Mouse (Mus musculus): ENCODE results near the gene Taar3. TPM values are rescaled to one million over a fixed set of nuclear protein-coding genes. Genes with fewer than 3 reads are reported as not detected.

Gene Taar3
- polyA plus RNA-seq (2017; shearing (Covaris generic)), result not detected

GRCm38 (mm10) chr10:23949508-23950005, at the start of gene Taar3:
Gene Taar3, plus strand, starts transcription at chr10:23949558.

GRCm38 (mm10) chr10:23920056-23920455, 29.3 kb upstream of the Taar3 start, which contains the start of gene Taar1:
Gene Taar1, plus strand, starts transcription at chr10:23920356.

GRCm38 (mm10) chr10:23938312-23938711, 11.0 kb upstream of the Taar3 start, which contains the start of gene Taar2:
Gene Taar2, plus strand, starts transcription at chr10:23938572.

GRCm38 (mm10) chr10:23960444-23960915, 11.1 kb downstream of the Taar3 start, which contains the start of gene Taar4:
Gene Taar4, plus strand, starts transcription at chr10:23960494.

GRCm38 (mm10) chr10:23970656-23971165, 21.4 kb downstream of the Taar3 start, which contains the start of gene Taar5:
Gene Taar5, plus strand, starts transcription at chr10:23970706.

GRCm38 (mm10) chr10:23985546-23985945, 36.2 kb downstream of the Taar3 start, which contains the start of gene Taar6:
Gene Taar6, minus strand, starts transcription at chr10:23985646.

GRCm38 (mm10) chr10:23993381-23993780, 44.0 kb downstream of the Taar3 start, which contains the start of gene Taar7a:
Gene Taar7a, minus strand, starts transcription at chr10:23993481.

GRCm38 (mm10) chr10:23999639-24000038, 50.3 kb downstream of the Taar3 start, which contains the start of gene Taar7b:
Gene Taar7b, plus strand, starts transcription at chr10:23999939.

Other genes with a start within 250 kb of the Taar3 start
- 50.4 TPM for gene Rps12, start 162.3 kb upstream of the Taar3 start, polyA plus RNA-seq (2017; shearing (Covaris generic))
- not detected for gene Slc18b1, start 152.6 kb upstream of the Taar3 start, polyA plus RNA-seq (2017; shearing (Covaris generic))
- 0.28 TPM for gene Vnn3, start 98.1 kb upstream of the Taar3 start, polyA plus RNA-seq (2017; shearing (Covaris generic))
- gene Vnn1, start 54.9 kb upstream of the Taar3 start, polyA plus RNA-seq (2017; shearing (Covaris generic)), result not detected
- gene Taar1, start 29.2 kb upstream of the Taar3 start, polyA plus RNA-seq (2017; shearing (Covaris generic)), result not detected
- gene Taar2, start 11.0 kb upstream of the Taar3 start, polyA plus RNA-seq (2017; shearing (Covaris generic)), result not detected
- not detected for gene Taar4, start 10.9 kb downstream of the Taar3 start, polyA plus RNA-seq (2017; shearing (Covaris generic))
- gene Taar5, start 21.1 kb downstream of the Taar3 start, polyA plus RNA-seq (2017; shearing (Covaris generic)), result not detected
- not detected for gene Taar6, start 36.1 kb downstream of the Taar3 start, polyA plus RNA-seq (2017; shearing (Covaris generic))
- not detected for gene Taar7a, start 43.9 kb downstream of the Taar3 start, polyA plus RNA-seq (2017; shearing (Covaris generic))
- gene Taar7b, start 50.4 kb downstream of the Taar3 start, polyA plus RNA-seq (2017; shearing (Covaris generic)), result not detected
- gene Taar7d, start 77.7 kb downstream of the Taar3 start, polyA plus RNA-seq (2017; shearing (Covaris generic)), result not detected
- not detected for gene Taar7e, start 88.1 kb downstream of the Taar3 start, polyA plus RNA-seq (2017; shearing (Covaris generic))
- not detected for gene Taar7f, start 100.0 kb downstream of the Taar3 start, polyA plus RNA-seq (2017; shearing (Covaris generic))
- gene Taar8a, start 126.9 kb downstream of the Taar3 start, polyA plus RNA-seq (2017; shearing (Covaris generic)), result 0.38 TPM
- not detected for gene Taar8b, start 142.7 kb downstream of the Taar3 start, polyA plus RNA-seq (2017; shearing (Covaris generic))
- gene Taar8c, start 152.4 kb downstream of the Taar3 start, polyA plus RNA-seq (2017; shearing (Covaris generic)), result not detected
- not detected for gene Taar9, start 160.0 kb downstream of the Taar3 start, polyA plus RNA-seq (2017; shearing (Covaris generic))
- gene Stx7, start 199.7 kb downstream of the Taar3 start, polyA plus RNA-seq (2017; shearing (Covaris generic)), result 19.9 TPM